Mouse (Mus musculus) intestine, embryonic 16.5 days (tissue): Measurements from ENCODE around the gene Dnase1l3. TPM values are rescaled to one million over a fixed set of nuclear protein-coding genes. Genes with fewer than 3 reads are reported as not detected.
A peak's percentile ranks its signal among the peaks of the same experiment; 100 is the strongest.

Experiments
- ATAC-seq: fragments of 200-750 bp; cut with Nextera tagmentation; 2 replicates; pipeline ENCODE4 v1.8.0; 2017; ENCODE audit warnings: moderate TSS enrichment, moderate library complexity
- H3K27ac ChIP-seq: fragments of 300-500 bp; sonication (generic); 2 replicates; pipeline ENCODE4 v1.5.1; 2014; ENCODE audit warnings: mild to moderate bottlenecking, low read length
- H3K27me3 ChIP-seq: fragments of 300-500 bp; sonication (generic); replicated peaks from 2 replicates; pipeline ENCODE4 v1.6.1; 2014; ENCODE audit warnings: low read length, control low read depth, mixed read lengths; ENCODE audit not compliant: control insufficient read depth, insufficient read depth
- H3K36me3 ChIP-seq: fragments of 300-500 bp; sonication (generic); 2 replicates; pipeline ENCODE4 v1.6.1; 2014; ENCODE audit warnings: low read length, control low read depth; ENCODE audit not compliant: control insufficient read depth, insufficient read depth
- H3K4me1 ChIP-seq: fragments of 300-500 bp; sonication (generic); 2 replicates; pipeline ENCODE4 v1.6.1; 2014; ENCODE audit warnings: low read length, control low read depth, mixed read lengths; ENCODE audit not compliant: control insufficient read depth, insufficient read depth
- H3K4me2 ChIP-seq: fragments of 300-500 bp; sonication (generic); 2 replicates; pipeline ENCODE4 v1.6.1; 2014; ENCODE audit warnings: low read depth, low read length, control low read depth
- H3K4me3 ChIP-seq: fragments of 300-500 bp; sonication (generic); 2 replicates; pipeline ENCODE4 v1.5.1; 2014; ENCODE audit warnings: mild to moderate bottlenecking, low read length
- H3K9ac ChIP-seq: fragments of 300-500 bp; sonication (generic); 2 replicates; pipeline ENCODE4 v1.6.1; 2014; ENCODE audit warnings: low read depth, low read length
- H3K9me3 ChIP-seq: fragments of 300-500 bp; sonication (generic); 2 replicates; pipeline ENCODE4 v1.6.1; 2016; ENCODE audit warnings: low read length, control low read depth; ENCODE audit not compliant: control insufficient read depth
- WGBS: fragments of 180-500 bp; shearing (Covaris S2); extraction: QIAGEN DNeasy Blood & Tissue Kit; methylation state at CpG from one replicate; pipeline ENCODE4 v1.1.7; 2014; 5-methylcytosine and 5-hydroxymethylcytosine counted together
- polyA plus RNA-seq: library from polyadenylated mRNA; unstranded; fragments of >200 nt; fragmentation: Nextera tagmentation; extraction: Ambion mirVana; gene quantifications from 2 replicates; pipeline ENCODE4 v1.2.1, GENCODE M21; 2015

Dnase1l3 gene
- polyA plus RNA-seq, 1 experiment from 2014 or later, result 1.9 TPM

DNA sequence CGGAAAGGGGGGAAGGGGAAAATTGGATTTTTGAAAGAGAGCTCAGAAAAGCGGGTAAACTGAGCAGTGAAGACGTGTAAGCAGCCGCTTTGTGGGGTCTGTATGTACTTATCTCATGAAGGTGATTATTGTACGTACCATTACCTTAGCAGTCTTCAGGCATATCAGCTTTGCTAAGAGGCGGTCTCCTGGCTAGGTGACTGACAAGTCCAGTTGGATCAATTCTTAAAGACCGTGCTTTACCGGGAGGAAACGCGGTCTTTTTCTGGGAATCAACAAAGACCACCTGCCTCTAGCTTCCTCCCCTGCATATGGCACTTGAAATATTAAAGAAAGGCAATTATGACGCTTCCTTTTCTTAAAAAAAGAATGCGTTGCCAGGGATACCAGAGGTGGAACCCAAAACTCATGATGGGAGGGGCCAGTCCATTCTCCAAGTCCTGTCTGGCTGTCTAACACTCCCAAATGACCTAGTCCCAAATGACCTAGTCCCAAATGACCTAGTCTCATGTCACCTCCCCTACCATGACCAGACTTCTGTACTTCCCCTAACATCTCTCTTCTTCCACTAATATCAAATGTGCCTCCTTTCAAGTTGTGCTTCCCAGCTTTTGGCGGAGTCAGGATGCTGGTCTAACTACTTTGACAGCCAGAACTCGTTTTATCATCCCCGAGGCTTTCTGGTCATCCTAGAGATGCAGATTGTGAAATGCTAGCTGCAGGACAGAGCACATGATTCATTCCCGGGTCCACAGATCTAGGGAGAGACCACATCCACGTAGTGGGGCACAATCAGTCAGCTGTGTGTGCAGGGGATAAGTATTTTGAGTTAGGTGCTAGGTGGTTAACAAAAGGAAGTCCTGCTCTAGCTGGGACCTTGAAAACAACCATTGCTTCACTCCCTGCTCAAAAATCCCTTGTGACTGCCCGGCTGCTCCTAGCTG is 9.6 kb upstream of the Dnase1l3 start:
- ATAC-seq, result no peak

DNA sequence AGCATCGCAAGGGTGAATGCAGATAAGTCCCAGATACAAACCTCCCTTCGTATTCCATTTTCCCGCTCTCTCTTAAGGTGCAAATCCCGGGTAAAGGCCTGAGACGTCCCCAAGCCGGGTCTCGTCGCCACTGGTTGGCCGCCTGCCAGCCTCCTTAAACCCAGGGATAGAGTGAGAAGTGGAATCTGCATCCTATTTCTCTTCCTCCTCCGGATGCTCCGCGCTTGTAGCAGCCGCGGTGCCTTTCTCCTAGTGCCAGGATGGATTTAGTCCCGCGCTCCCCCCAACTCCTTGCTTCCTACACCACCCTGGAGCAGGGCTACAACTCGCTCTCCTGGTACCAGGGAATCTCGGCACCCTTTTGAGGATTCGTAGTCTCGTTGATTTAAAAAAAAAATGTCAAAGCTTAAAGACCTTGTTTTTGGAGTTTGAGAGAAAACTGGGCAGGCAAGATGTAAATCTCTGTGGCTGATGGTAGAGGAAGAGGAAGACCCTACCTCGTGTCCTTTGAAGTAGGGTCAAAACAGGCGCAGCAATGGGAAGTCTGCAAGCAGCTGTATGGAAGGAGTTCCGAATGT is 8.8 kb upstream of the Dnase1l3 start:
- peak overlapping the region; percentile 65 for H3K4me3 ChIP-seq
- peak overlapping the region; percentile 93 for H3K4me2 ChIP-seq
- H3K27ac ChIP-seq, result no peak overlapping the region
- no peaks in the 10 kb centered on the region for H3K9me3 ChIP-seq
- peaks cover 8% of the 10 kb centered on the region for H3K4me1 ChIP-seq
- peak; percentile 58 for ATAC-seq
- WGBS, result under 1% methylated on average over 23 of the region's 23 CpGs
- H3K27me3 ChIP-seq, result peaks cover 12% of the 10 kb centered on the region; the same call in 1 of the 2 replicates
- peak overlapping the region; percentile 65 for H3K9ac ChIP-seq
- no peaks in the 10 kb centered on the region for H3K36me3 ChIP-seq

More for the DNA sequence above, 9.6 kb upstream of the Dnase1l3 start:
- peak overlapping the region; percentile 65 for H3K4me3 ChIP-seq
- H3K4me1 ChIP-seq, result peaks cover 8% of the 10 kb centered on the region
- H3K27ac ChIP-seq, result no peak overlapping the region
- peak overlapping the region; percentile 65; the same call in 1 of the 2 replicates for H3K9ac ChIP-seq
- peaks cover 12% of the 10 kb centered on the region; the same call in 1 of the 2 replicates for H3K27me3 ChIP-seq
- H3K36me3 ChIP-seq, result no peaks in the 10 kb centered on the region
- H3K4me2 ChIP-seq, result peak overlapping the region; percentile 93
- H3K9me3 ChIP-seq, result no peaks in the 10 kb centered on the region
- 36% methylated on average over 18 of the region's 18 CpGs for WGBS

DNA sequence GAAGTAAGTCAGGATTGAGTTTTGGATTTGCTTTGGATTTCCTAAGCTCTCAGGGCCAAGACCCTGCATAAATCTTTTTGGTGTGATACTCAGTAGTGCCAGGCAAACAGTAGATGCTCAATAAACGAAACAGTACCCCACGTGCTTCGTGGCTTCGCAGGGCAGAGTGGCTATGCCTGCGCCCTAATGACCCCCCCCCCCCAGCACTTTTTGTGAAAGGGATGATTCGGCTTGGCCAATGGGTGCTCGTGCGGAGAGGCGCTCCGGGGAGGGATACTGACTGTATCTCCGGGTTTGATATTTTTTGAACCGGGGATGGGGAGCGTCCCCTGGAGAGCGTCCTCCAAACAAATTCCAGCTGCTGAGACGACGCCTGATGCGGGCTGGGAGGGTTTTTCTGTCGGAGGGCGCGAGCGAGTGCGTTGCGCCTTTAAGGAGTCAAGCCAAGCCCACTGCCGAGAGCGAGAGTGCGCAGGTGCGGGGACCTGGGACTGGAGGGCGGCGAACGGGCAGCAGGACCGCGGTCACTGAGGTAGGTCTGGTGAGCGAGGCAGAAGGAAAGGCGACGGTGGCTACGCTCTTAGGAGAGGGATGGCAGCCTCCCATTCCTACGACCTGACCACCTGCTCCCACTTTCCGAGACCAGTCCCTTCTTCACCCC is 8.2 kb upstream of the Dnase1l3 start, which contains the start of gene Abhd6:
Gene Abhd6 (plus strand): TSS at position 471 of the 661 bp plus-strand sequence.
- Histone ChIP-seq H3K36me3 (no peaks in the 10 kb centered on the region), H3K4me2 (peak within 1 kb of the TSS; percentile 93), H3K9me3 (no peaks in the 10 kb centered on the region), H3K9ac (peak within 1 kb of the TSS; percentile 65), H3K4me1 (peaks cover 8% of the 10 kb centered on the region), H3K27ac (no peak within 1 kb of the TSS), H3K27me3 (peaks cover 12% of the 10 kb centered on the region; the same call in 1 of the 2 replicates), H3K4me3 (peak within 1 kb of the TSS; percentile 65)
- peak; percentile 89 for ATAC-seq
- under 1% methylated on average over 37 of the region's 38 CpGs for WGBS

DNA sequence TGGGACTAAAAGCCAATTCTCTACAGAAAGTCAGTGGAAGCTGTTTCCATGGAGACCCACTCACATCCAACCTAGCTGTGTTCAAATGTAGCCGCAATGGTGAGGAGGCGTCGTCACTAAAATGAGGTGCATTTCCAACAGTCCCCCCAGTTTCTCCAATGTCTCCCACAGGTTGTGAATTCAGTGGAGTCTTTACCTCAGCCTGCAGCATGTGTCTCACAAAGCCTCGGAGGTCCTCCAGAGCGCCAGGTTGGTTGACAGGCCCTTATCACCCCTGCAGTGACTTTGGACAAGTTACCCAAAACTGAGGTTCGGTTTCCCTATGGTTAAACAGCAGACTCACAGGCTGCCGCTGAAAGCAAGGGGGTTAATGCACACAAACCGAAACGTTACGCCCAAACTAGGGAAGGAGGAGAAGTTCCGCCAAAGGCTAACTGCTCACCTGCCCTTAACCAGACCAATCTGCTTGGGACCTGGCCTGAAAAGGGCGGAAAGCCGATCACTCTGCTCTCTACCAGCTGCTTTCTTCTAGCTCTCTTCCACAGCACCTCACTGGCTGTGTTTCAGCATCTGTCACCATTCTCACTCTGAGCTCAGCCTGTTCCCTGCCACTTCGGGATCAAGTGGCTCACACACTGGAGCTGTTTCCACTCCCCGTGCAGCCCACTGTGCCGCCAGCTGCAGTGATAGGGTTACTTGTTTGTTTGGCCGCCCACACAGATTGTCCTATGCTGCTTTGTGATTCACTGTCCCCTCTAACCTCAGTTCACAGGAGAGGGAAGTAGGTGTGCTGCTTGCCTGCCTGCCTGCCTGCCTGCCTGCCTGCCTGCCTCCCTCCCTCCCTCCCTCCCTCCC is 6.7 kb upstream of the Dnase1l3 start:
- no peak overlapping the region for H3K4me3 ChIP-seq
- H3K4me2 ChIP-seq, result no peak overlapping the region
- H3K27ac ChIP-seq, result no peak overlapping the region
- H3K9ac ChIP-seq, result no peak overlapping the region
- peaks cover 12% of the 10 kb centered on the region; the same call in 1 of the 2 replicates for H3K27me3 ChIP-seq
- ATAC-seq, result no peak
- no peaks in the 10 kb centered on the region for H3K9me3 ChIP-seq
- peaks cover 8% of the 10 kb centered on the region for H3K4me1 ChIP-seq
- WGBS, result 29% methylated on average over 17 of the region's 17 CpGs
- H3K36me3 ChIP-seq, result no peaks in the 10 kb centered on the region

DNA sequence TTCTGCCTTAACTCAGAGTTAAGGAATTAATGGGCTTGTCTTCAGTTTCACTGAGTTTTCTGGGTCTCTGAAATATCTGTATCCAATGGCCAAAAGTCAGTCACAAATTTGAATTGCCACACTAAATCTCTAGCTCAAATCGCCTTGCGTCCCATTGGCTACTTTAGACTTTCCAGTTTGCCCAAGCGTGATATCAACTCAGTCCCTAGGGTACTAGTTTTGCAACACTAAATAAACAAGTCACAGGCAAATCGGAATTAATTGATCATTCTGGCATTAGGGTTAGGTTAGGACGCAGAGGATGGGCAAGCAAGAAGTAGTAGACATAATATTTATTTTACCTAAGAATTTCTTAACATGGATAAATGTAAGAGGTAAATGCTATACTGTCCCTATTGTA is 5.9 kb upstream of the Dnase1l3 start:
- Histone ChIP-seq H3K36me3 (no peaks in the 10 kb centered on the region), H3K27me3 (peaks cover 12% of the 10 kb centered on the region; the same call in 1 of the 2 replicates), H3K9me3 (no peaks in the 10 kb centered on the region), H3K27ac (no peak overlapping the region), H3K4me2 (no peak overlapping the region), H3K9ac (no peak overlapping the region), H3K4me1 (peaks cover 8% of the 10 kb centered on the region), H3K4me3 (no peak overlapping the region)
- WGBS, result 84% methylated on average over 5 of the region's 5 CpGs
- ATAC-seq, result no peak

DNA sequence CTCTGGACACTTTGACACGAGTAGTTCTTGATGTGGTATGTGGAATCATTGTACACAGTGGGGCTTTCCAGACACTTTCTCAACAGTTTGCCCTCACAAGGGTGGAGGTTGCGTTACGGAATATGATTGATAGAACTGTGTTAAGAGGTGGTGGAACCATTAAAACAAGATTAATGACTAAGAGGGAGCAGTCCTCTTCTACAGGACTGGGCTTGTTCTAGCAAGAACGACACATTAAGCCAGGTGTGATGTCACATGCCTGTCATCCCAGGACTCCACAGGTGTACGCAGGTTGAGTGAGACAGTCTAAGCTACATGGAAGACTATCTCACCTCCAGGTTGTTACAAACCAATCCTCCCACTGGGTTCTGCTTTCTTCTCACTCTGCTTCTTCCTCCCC is 5.1 kb upstream of the Dnase1l3 start:
- H3K4me1 ChIP-seq, result peaks cover 8% of the 10 kb centered on the region
- ATAC-seq, result no peak
- 76% methylated on average over 5 of the region's 5 CpGs for WGBS
- H3K27me3 ChIP-seq, result peaks cover 12% of the 10 kb centered on the region; the same call in 1 of the 2 replicates
- H3K4me2 ChIP-seq, result no peak overlapping the region
- H3K9me3 ChIP-seq, result no peaks in the 10 kb centered on the region
- no peak overlapping the region for H3K4me3 ChIP-seq
- no peak overlapping the region for H3K9ac ChIP-seq
- H3K27ac ChIP-seq, result no peak overlapping the region
- no peaks in the 10 kb centered on the region for H3K36me3 ChIP-seq

DNA sequence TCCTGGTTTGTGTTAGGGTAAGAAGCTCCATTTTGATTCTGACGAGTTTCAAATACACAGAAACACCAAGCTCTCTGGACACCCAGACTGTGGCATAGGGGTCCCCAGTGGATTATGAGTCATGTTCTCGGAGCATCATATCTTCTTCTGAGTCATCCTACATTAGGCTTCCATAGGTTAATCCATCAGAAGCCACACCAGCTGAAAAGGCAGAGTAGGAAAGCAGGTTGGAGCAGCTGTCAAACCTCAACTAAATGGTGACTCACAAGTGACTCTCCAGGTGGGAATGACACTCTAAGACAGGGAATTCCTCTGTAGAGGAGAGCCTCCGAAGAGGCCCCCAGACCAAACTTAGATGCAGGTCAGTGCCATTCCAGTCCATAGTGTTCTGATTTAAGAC is 4.7 kb upstream of the Dnase1l3 start:
- Histone ChIP-seq H3K27ac (no peak overlapping the region), H3K4me2 (no peak overlapping the region), H3K36me3 (no peaks in the 10 kb centered on the region), H3K4me1 (peaks cover 10% of the 10 kb centered on the region), H3K9ac (no peak overlapping the region), H3K9me3 (no peaks in the 10 kb centered on the region), H3K27me3 (peaks cover 12% of the 10 kb centered on the region; the same call in 1 of the 2 replicates), H3K4me3 (no peak overlapping the region)
- ATAC-seq, result no peak
- WGBS, result 74% methylated on average over 3 of the region's 3 CpGs

DNA sequence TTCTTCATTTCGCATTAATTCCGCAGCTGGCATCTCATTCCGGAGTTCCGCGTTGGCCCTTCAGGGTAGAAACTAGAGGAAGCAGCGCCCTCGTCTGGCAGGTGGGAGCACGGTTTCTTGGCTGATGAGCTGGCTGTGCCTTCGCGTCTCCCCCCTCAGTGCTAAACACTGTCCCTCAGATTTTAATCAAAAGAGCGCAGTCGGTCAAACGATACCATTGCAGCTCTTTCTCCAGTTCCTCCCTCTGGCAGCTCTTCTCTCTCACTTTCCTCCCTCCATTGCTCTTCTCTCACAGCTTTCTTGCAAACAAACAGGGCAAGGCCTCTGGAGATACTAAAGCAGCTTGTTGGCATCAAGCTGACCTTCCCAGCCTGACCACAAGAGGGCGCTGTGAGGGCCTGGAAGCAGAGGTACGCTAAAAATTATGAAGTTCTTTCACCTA is 2.9 kb upstream of the Dnase1l3 start:
- 4% methylated on average over 15 of the region's 15 CpGs for WGBS
- peak overlapping the region; percentile 50 for H3K4me2 ChIP-seq
- H3K9me3 ChIP-seq, result no peaks in the 10 kb centered on the region
- H3K27me3 ChIP-seq, result peaks cover 12% of the 10 kb centered on the region; the same call in 1 of the 2 replicates
- peak overlapping the region; percentile 30 for H3K4me3 ChIP-seq
- 0 out of 2 replicates have a peak, but pooled peaks cover 3% of the 10 kb centered on the region for H3K4me1 ChIP-seq
- H3K27ac ChIP-seq, result no peak overlapping the region
- ATAC-seq, result peak; percentile 50; the same call in 1 of the 2 replicates
- H3K9ac ChIP-seq, result peak overlapping the region; percentile 34; the same call in 1 of the 2 replicates
- H3K36me3 ChIP-seq, result no peaks in the 10 kb centered on the region
